Mouse (Mus musculus) neural tube, embryonic 13.5 days (tissue): ENCODE results near the gene Fbln5. TPM values are rescaled to one million over a fixed set of nuclear protein-coding genes. Genes with fewer than 3 reads are reported as not detected.

Experiments
- ATAC-seq: fragments of 200-750 bp; cut with Nextera tagmentation; 2 replicates; pipeline ENCODE4 v1.8.0; 2017; ENCODE audit warnings: low read depth, mild to moderate bottlenecking, moderate TSS enrichment, moderate library complexity
- H3K27ac ChIP-seq: fragments of 300-500 bp; sonication (generic); replicated peaks from 2 replicates; pipeline ENCODE4 v1.5.1; 2015; ENCODE audit warnings: moderate library complexity, mild to moderate bottlenecking, inconsistent platforms
- H3K27me3 ChIP-seq: fragments of 300-500 bp; sonication (generic); 2 replicates; pipeline ENCODE4 v1.6.1; 2015; ENCODE audit warnings: mild to moderate bottlenecking, inconsistent platforms
- H3K36me3 ChIP-seq: fragments of 300-500 bp; sonication (generic); 2 replicates; pipeline ENCODE4 v1.6.1; 2015; ENCODE audit warnings: mild to moderate bottlenecking, inconsistent platforms
- H3K4me1 ChIP-seq: fragments of 300-500 bp; sonication (generic); replicated peaks from 2 replicates; pipeline ENCODE4 v1.6.1; 2015; ENCODE audit warnings: inconsistent platforms
- H3K4me2 ChIP-seq: fragments of 300-500 bp; sonication (generic); 2 replicates; pipeline ENCODE4 v1.6.1; 2015; ENCODE audit warnings: inconsistent platforms, mild to moderate bottlenecking, moderate library complexity
- H3K4me3 ChIP-seq: fragments of 300-500 bp; sonication (generic); 2 replicates; pipeline ENCODE4 v1.5.1; 2015; ENCODE audit warnings: mild to moderate bottlenecking, inconsistent platforms
- H3K9ac ChIP-seq: fragments of 300-500 bp; sonication (generic); 2 replicates; pipeline ENCODE4 v1.6.1; 2015; ENCODE audit warnings: moderate library complexity, mild to moderate bottlenecking, inconsistent platforms
- H3K9me3 ChIP-seq: fragments of 300-500 bp; sonication (generic); 2 replicates; pipeline ENCODE4 v1.6.1; 2016; ENCODE audit warnings: inconsistent platforms
- WGBS: fragments of 180-500 bp; shearing (Covaris S2); methylation state at CpG from one replicate; pipeline ENCODE4 v1.1.7; 2015; 5-methylcytosine and 5-hydroxymethylcytosine counted together
- polyA plus RNA-seq: library from polyadenylated mRNA; unstranded; fragments of >200 nt; fragmentation: Nextera tagmentation; extraction: Ambion mirVana; gene quantifications from 2 replicates; pipeline ENCODE4 v1.2.1, GENCODE M21; 2015

Gene Fbln5
- polyA plus RNA-seq, 1 experiment from 2014 or later = 11.5 TPM

GRCm38 (mm10) chr12:101774116-101774515 lies 44.7 kb downstream of the Fbln5 start:
- Histone ChIP-seq H3K27me3 (no peaks in the 10 kb centered on the region), H3K4me1 (no peaks in the 10 kb centered on the region), H3K9me3 (no peaks in the 10 kb centered on the region), H3K36me3 (no peaks in the 10 kb centered on the region), H3K9ac (no peak overlapping the region), H3K4me3 (no peak overlapping the region), H3K4me2 (no peak overlapping the region), H3K27ac (no peak overlapping the region)
- WGBS = 74% methylated on average over 4 of the region's 4 CpGs
- ATAC-seq = no peak

GRCm38 (mm10) chr12:101772962-101773361 lies 45.9 kb downstream of the Fbln5 start:
- Histone ChIP-seq H3K36me3 (no peaks in the 10 kb centered on the region), H3K9me3 (no peaks in the 10 kb centered on the region), H3K27ac (no peak overlapping the region), H3K9ac (no peak overlapping the region), H3K4me2 (no peak overlapping the region), H3K4me1 (no peaks in the 10 kb centered on the region), H3K4me3 (no peak overlapping the region), H3K27me3 (no peaks in the 10 kb centered on the region)
- no peak for ATAC-seq
- WGBS = 66% methylated on average over 3 of the region's 3 CpGs

- Histone ChIP-seq H3K4me1 (no peaks in the 10 kb centered on the region; the same call in 1 of the 2 replicates), H3K9me3 (no peaks in the 10 kb centered on the region), H3K27ac (no peak overlapping the region), H3K9ac (no peak overlapping the region), H3K27me3 (no peaks in the 10 kb centered on the region), H3K36me3 (no peaks in the 10 kb centered on the region), H3K4me3 (no peak overlapping the region), H3K4me2 (no peak overlapping the region)
- ATAC-seq = no peak
- WGBS = 90% methylated on average over 5 of the region's 5 CpGs
Measured at GRCm38 (mm10) chr12:101770283-101771015, 48.4 kb downstream of the Fbln5 start.

GRCm38 (mm10) chr12:101767306-101768053 lies 51.4 kb downstream of the Fbln5 start:
- H3K4me1 ChIP-seq = no peaks in the 10 kb centered on the region; the same call in 1 of the 2 replicates
- 81% methylated on average over 9 of the region's 9 CpGs for WGBS
- H3K36me3 ChIP-seq = no peaks in the 10 kb centered on the region
- H3K9me3 ChIP-seq = no peaks in the 10 kb centered on the region
- H3K4me2 ChIP-seq = no peak overlapping the region
- H3K9ac ChIP-seq = no peak overlapping the region
- no peaks in the 10 kb centered on the region for H3K27me3 ChIP-seq
- ATAC-seq = no peak
- H3K4me3 ChIP-seq = no peak overlapping the region
- H3K27ac ChIP-seq = no peak overlapping the region

GRCm38 (mm10) chr12:101766228-101766852 lies 52.5 kb downstream of the Fbln5 start:
- H3K27ac ChIP-seq = no peak overlapping the region
- 94% methylated on average over 3 of the region's 3 CpGs for WGBS
- H3K4me3 ChIP-seq = no peak overlapping the region
- H3K4me1 ChIP-seq = no peaks in the 10 kb centered on the region; the same call in 1 of the 2 replicates
- H3K4me2 ChIP-seq = no peak overlapping the region
- no peaks in the 10 kb centered on the region for H3K27me3 ChIP-seq
- no peak overlapping the region for H3K9ac ChIP-seq
- no peak for ATAC-seq
- no peaks in the 10 kb centered on the region for H3K9me3 ChIP-seq
- H3K36me3 ChIP-seq = no peaks in the 10 kb centered on the region

GRCm38 (mm10) chr12:101764870-101765269 lies 54.0 kb downstream of the Fbln5 start:
- no peak for ATAC-seq
- no peak overlapping the region for H3K9ac ChIP-seq
- H3K9me3 ChIP-seq = no peaks in the 10 kb centered on the region
- no peaks in the 10 kb centered on the region; the same call in 1 of the 2 replicates for H3K4me1 ChIP-seq
- H3K4me3 ChIP-seq = no peak overlapping the region
- H3K36me3 ChIP-seq = no peaks in the 10 kb centered on the region
- 88% methylated on average over 5 of the region's 5 CpGs for WGBS
- no peaks in the 10 kb centered on the region for H3K27me3 ChIP-seq
- no peak overlapping the region for H3K27ac ChIP-seq
- no peak overlapping the region for H3K4me2 ChIP-seq

- no peaks in the 10 kb centered on the region for H3K27me3 ChIP-seq
- H3K4me3 ChIP-seq = no peak overlapping the region
- H3K9me3 ChIP-seq = no peaks in the 10 kb centered on the region
- H3K27ac ChIP-seq = no peak overlapping the region
- no peaks in the 10 kb centered on the region for H3K36me3 ChIP-seq
- no peak overlapping the region for H3K9ac ChIP-seq
- ATAC-seq = no peak
- 79% methylated on average over 3 of the region's 3 CpGs for WGBS
- no peak overlapping the region for H3K4me2 ChIP-seq
- no peaks in the 10 kb centered on the region; the same call in 1 of the 2 replicates for H3K4me1 ChIP-seq
Measured at GRCm38 (mm10) chr12:101763065-101763464, 55.8 kb downstream of the Fbln5 start.

- Histone ChIP-seq H3K4me1 (no peaks in the 10 kb centered on the region; the same call in 1 of the 2 replicates), H3K9ac (no peak overlapping the region), H3K36me3 (no peaks in the 10 kb centered on the region), H3K4me2 (no peak overlapping the region), H3K27me3 (no peaks in the 10 kb centered on the region), H3K9me3 (no peaks in the 10 kb centered on the region), H3K27ac (no peak overlapping the region), H3K4me3 (no peak overlapping the region)
- WGBS = 95% methylated on average over 5 of the region's 5 CpGs
- ATAC-seq = no peak
Measured at GRCm38 (mm10) chr12:101762054-101762453, 56.8 kb downstream of the Fbln5 start.

GRCm38 (mm10) chr12:101759440-101760045 lies 59.3 kb downstream of the Fbln5 start:
- no peaks in the 10 kb centered on the region for H3K9me3 ChIP-seq
- ATAC-seq = no peak
- H3K4me3 ChIP-seq = no peak overlapping the region
- H3K27me3 ChIP-seq = no peaks in the 10 kb centered on the region
- no peak overlapping the region for H3K4me2 ChIP-seq
- H3K27ac ChIP-seq = no peak overlapping the region
- H3K9ac ChIP-seq = no peak overlapping the region
- no peaks in the 10 kb centered on the region for H3K4me1 ChIP-seq
- WGBS = 74% methylated on average over 6 of the region's 6 CpGs
- H3K36me3 ChIP-seq = no peaks in the 10 kb centered on the region

GRCm38 (mm10) chr12:101758698-101759097 lies 60.2 kb downstream of the Fbln5 start:
- Histone ChIP-seq H3K9ac (no peak overlapping the region), H3K27ac (no peak overlapping the region), H3K4me2 (no peak overlapping the region), H3K36me3 (no peaks in the 10 kb centered on the region), H3K4me3 (no peak overlapping the region), H3K9me3 (no peaks in the 10 kb centered on the region), H3K4me1 (no peaks in the 10 kb centered on the region), H3K27me3 (no peaks in the 10 kb centered on the region)
- no peak for ATAC-seq

- 54% methylated on average over 2 of the region's 2 CpGs for WGBS
- H3K4me1 ChIP-seq = no peaks in the 10 kb centered on the region
- no peak for ATAC-seq
- no peak overlapping the region for H3K9ac ChIP-seq
- H3K27me3 ChIP-seq = no peaks in the 10 kb centered on the region
- no peaks in the 10 kb centered on the region for H3K9me3 ChIP-seq
- H3K4me2 ChIP-seq = no peak overlapping the region
- H3K27ac ChIP-seq = no peak overlapping the region
- H3K4me3 ChIP-seq = no peak overlapping the region
- H3K36me3 ChIP-seq = no peaks in the 10 kb centered on the region
Measured at GRCm38 (mm10) chr12:101742375-101742774, 76.5 kb downstream of the Fbln5 start.

- no peak for ATAC-seq
- H3K27me3 ChIP-seq = no peaks in the 10 kb centered on the region
- no peaks in the 10 kb centered on the region for H3K36me3 ChIP-seq
- no peaks in the 10 kb centered on the region for H3K9me3 ChIP-seq
- no peak overlapping the region for H3K27ac ChIP-seq
- no peak overlapping the region for H3K9ac ChIP-seq
- no peaks in the 10 kb centered on the region for H3K4me1 ChIP-seq
- 81% methylated on average over 2 of the region's 2 CpGs for WGBS
- H3K4me2 ChIP-seq = no peak overlapping the region
- no peak overlapping the region for H3K4me3 ChIP-seq
Measured at GRCm38 (mm10) chr12:101740486-101740885, 78.4 kb downstream of the Fbln5 start.
